Mouse (Mus musculus): ENCODE measurements around the gene Snx30.

- TF ChIP-seq CTCF (IDR thresholded peaks at IDR 0.05; ENCODE audit: low read depth) (no peak), EP300 (optimal IDR thresholded peaks at IDR 0.05) (no peak)
Measured at GRCm38 (mm10) chr4:59863869-59864268, 58.2 kb downstream of the Snx30 start.
